Mouse (Mus musculus) embryonic fibroblast, embryonic 13.5 days (primary cell): ENCODE data around the gene Acbd6.

ENCODE experiments used
- CTCF ChIP-seq: IDR thresholded peaks from 2 replicates; pipeline ENCODE4 v1.5.1; 2011; ENCODE audit warnings: mild to moderate bottlenecking, control low read depth, low read length, moderate library complexity, borderline replicate concordance; ENCODE audit not compliant: insufficient read depth
- POLR2A ChIP-seq: IDR thresholded peaks from 2 replicates; pipeline ENCODE4 v1.6.1; 2011; ENCODE audit warnings: low read depth, mild to moderate bottlenecking, control low read depth, low read length, moderate library complexity

DNA sequence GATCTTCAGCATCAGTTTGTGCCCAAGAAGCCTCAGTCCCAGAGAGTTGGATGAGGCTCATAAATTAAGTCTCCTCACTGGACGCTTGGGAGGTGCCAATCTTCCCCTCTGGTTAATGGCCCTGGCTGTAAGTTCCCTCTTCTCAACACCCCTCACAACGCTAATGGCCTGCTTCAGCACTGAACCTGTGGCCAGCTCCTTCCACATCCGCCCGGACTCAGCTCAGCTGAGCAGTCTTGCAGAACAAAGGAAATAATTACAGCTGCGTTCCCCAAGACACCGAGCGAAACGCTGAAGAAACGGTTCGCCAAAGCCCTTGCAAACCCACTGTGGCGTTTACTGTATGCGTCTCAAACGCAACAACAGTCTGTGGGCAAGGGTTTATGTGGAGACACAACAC lies 164.3 kb downstream of the Acbd6 start:
- TF ChIP-seq CTCF = no peak
- no peak for TF ChIP-seq POLR2A
